Mouse (Mus musculus) myocyte (in vitro differentiated cells): Measurements from ENCODE around the gene Pafah1b2. TPM values are rescaled to one million over a fixed set of nuclear protein-coding genes. Genes with fewer than 3 reads are reported as not detected.

Experiments used
- H3K27me3 ChIP-seq: one replicate; pipeline ENCODE4 v1.6.1; 2011; ENCODE audit not compliant: control insufficient read depth, insufficient read depth, insufficient read length
- H3K36me3 ChIP-seq: one replicate; pipeline ENCODE4 v1.6.1; 2011; ENCODE audit not compliant: control insufficient read depth, insufficient read depth
- H3K4me2 ChIP-seq: one replicate; pipeline ENCODE4 v1.6.1; 2011; ENCODE audit warnings: low read depth, control low read depth
- H3K4me3 ChIP-seq: one replicate; pipeline ENCODE4 v1.5.1; 2011; ENCODE audit warnings: mild to moderate bottlenecking, control low read depth, moderate library complexity
- H3K79me2 ChIP-seq: one replicate; pipeline ENCODE4 v1.6.1; 2011; ENCODE audit not compliant: control insufficient read depth, insufficient read depth
- H3ac ChIP-seq: one replicate; pipeline ENCODE4 v1.6.1; 2011; ENCODE audit not compliant: control insufficient read depth, insufficient read length
- CEBPB ChIP-seq: IDR thresholded peaks from 2 replicates; pipeline ENCODE4 v1.6.1; 2011; ENCODE audit warnings: mild to moderate bottlenecking, moderate library complexity; ENCODE audit not compliant: poor library complexity, insufficient read depth, severe bottlenecking
- E2F4 ChIP-seq: IDR thresholded peaks from one replicate; pipeline ENCODE4 v1.6.1; 2011; ENCODE audit warnings: mild to moderate bottlenecking, control low read depth, moderate library complexity; ENCODE audit not compliant: insufficient read depth
- MAX ChIP-seq: IDR thresholded peaks from one replicate; pipeline ENCODE4 v1.6.1; 2011; ENCODE audit warnings: low read depth, mild to moderate bottlenecking, control low read depth
- MYOD1 ChIP-seq, 3 experiments: IDR thresholded peaks; one replicate each; pipeline ENCODE4 v1.6.1; 2011; ENCODE audit warnings: control low read depth in 2 of 3, low read depth in 2 of 3, mild to moderate bottlenecking in 2 of 3, moderate library complexity in 1 of 3; ENCODE audit not compliant: insufficient read length in 2 of 3, control insufficient read depth in 1 of 3
- MYOG ChIP-seq, 3 experiments: IDR thresholded peaks; one replicate each; pipeline ENCODE4 v1.6.1; 2011; ENCODE audit warnings: control low read depth in 2 of 3, low read depth in 2 of 3, mild to moderate bottlenecking in 2 of 3; ENCODE audit not compliant: insufficient read length in 2 of 3, control insufficient read depth in 1 of 3, insufficient read depth in 1 of 3
- POLR2A ChIP-seq: IDR thresholded peaks from one replicate; pipeline ENCODE4 v1.6.1; 2011; ENCODE audit warnings: low read depth, mild to moderate bottlenecking, control low read depth, moderate library complexity; ENCODE audit not compliant: insufficient read length
- POLR2AphosphoS2 ChIP-seq: IDR thresholded peaks from one replicate; pipeline ENCODE4 v1.6.1; 2011; ENCODE audit warnings: low read depth, control low read depth; ENCODE audit not compliant: insufficient read length
- REST ChIP-seq: IDR thresholded peaks from one replicate; pipeline ENCODE4 v1.6.1; 2011; ENCODE audit warnings: mild to moderate bottlenecking, control low read depth, moderate library complexity; ENCODE audit not compliant: insufficient read depth, insufficient read length
- SRF ChIP-seq: IDR thresholded peaks from one replicate; pipeline ENCODE4 v1.6.1; 2011; ENCODE audit warnings: low read depth; ENCODE audit not compliant: control insufficient read depth, insufficient read length
- TCF12 ChIP-seq: IDR thresholded peaks from one replicate; pipeline ENCODE4 v1.6.1; 2011; ENCODE audit warnings: mild to moderate bottlenecking, control low read depth; ENCODE audit not compliant: poor library complexity, insufficient read depth, severe bottlenecking
- TCF3 ChIP-seq: IDR thresholded peaks from one replicate; pipeline ENCODE4 v1.6.1; 2011; ENCODE audit warnings: low read depth, control low read depth; ENCODE audit not compliant: insufficient read length
- USF1 ChIP-seq: IDR thresholded peaks from one replicate; pipeline ENCODE4 v1.6.1; 2011; ENCODE audit warnings: low read depth, mild to moderate bottlenecking, control low read depth, moderate library complexity
- polyA plus RNA-seq: library from polyadenylated mRNA; unstranded; fragments of >200 nt; fragmentation: generic; extraction: Trizol; gene quantifications from one replicate; pipeline ENCODE4 v1.2.1, GENCODE M21; 2012; ENCODE audit warnings: missing spikeins

Pafah1b2 gene
- polyA plus RNA-seq, 1 experiment = 86.8 TPM

DNA sequence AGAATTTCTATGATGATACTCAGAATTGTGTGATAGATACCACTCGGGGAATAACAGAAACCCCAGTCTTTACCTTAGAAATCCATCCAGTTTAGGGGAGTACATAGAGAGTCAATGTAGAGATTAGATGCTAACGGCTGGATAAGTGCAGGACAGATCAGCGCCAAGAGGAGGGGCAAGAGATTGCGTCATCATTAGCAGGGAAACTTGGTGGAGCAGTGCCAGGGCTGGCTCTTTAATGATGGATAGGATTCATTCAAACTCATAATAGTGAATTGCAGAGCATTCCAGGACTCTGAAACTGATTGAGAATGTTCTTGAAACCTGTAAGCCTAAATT, 27.3 kb downstream of the Pafah1b2 start:
- H3K27me3 ChIP-seq = no peaks in the 10 kb centered on the region
- TF ChIP-seq CEBPB = peak; percentile 96
- TF ChIP-seq USF1 = no peak
- TF ChIP-seq MYOG (IDR thresholded peaks at IDR 0.05; ENCODE audit: control insufficient read depth in 1 of 3, insufficient read depth in 1 of 3, insufficient read length in 2 of 3, low read depth in 2 of 3) = no peak
- no peak for TF ChIP-seq POLR2A
- H3ac ChIP-seq = peak overlapping the region; percentile 68
- H3K4me3 ChIP-seq = peak overlapping the region; percentile 83
- no peaks in the 10 kb centered on the region for H3K36me3 ChIP-seq
- peak overlapping the region; percentile 91 for H3K4me2 ChIP-seq
- peaks cover 49% of the 10 kb centered on the region for H3K79me2 ChIP-seq

- H3K36me3 ChIP-seq = no peaks in the 10 kb centered on the region
- peaks cover 55% of the 10 kb centered on the region for H3K79me2 ChIP-seq
- TF ChIP-seq POLR2AphosphoS2 (peak; percentile 85), MYOD1 (IDR thresholded peaks at IDR 0.05; ENCODE audit: control insufficient read depth in 1 of 3, insufficient read length in 2 of 3, low read depth in 2 of 3) (peak in 1 of 3 experiments; percentile 16), E2F4 (no peak), POLR2A (peak; percentile 93), USF1 (no peak), TCF3 (no peak), CEBPB (no peak), MAX (no peak), MYOG (IDR thresholded peaks at IDR 0.05; ENCODE audit: control insufficient read depth in 1 of 3, insufficient read depth in 1 of 3, insufficient read length in 2 of 3, low read depth in 2 of 3) (peak in 2 of 3 experiments; percentile 32 to 55)
- H3K27me3 ChIP-seq = no peaks in the 10 kb centered on the region
- peak overlapping the region; percentile 91 for H3K4me2 ChIP-seq
- peak overlapping the region; percentile 83 for H3K4me3 ChIP-seq
- peak overlapping the region; percentile 68 for H3ac ChIP-seq
Observed at GRCm38 (mm10) chr9:45984409-45985228, 27.9 kb downstream of the Pafah1b2 start.

DNA sequence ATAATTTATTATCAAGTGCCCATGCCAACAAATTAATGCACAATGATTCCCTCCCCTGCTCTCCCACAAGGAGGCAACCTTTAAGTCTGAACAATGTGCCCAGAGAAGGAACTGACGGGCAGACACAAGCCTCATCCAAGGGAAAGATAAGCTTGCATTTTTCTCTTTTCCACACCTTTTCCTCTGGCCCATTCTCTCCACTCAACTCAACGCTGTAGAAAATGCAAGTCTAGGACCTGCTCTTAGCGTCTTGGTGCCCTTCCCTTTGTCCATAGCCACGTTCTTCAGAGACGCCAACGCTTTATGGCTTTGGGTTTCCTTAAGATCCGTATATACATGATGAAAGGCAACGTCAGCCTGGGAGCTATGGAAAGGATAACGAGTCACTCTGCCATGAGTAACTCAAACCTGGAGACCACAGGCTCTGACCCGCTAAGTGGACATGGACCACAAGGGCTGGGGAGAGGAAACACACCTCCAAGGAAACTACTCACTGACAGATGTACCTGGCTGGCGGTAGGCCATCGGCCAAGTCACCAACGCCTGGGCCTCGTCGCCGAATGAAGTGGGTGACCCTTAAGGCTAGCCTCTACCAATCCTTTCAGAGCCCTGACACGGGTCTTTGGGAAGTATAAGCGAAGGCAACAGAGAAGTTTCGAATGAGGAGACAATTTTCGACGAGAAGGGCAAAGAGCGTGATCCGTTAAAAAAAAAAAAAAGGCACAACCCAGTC, 28.6 kb downstream of the Pafah1b2 start:
- Histone ChIP-seq H3K27me3 (no peaks in the 10 kb centered on the region), H3K36me3 (no peaks in the 10 kb centered on the region), H3K79me2 (peaks cover 62% of the 10 kb centered on the region), H3K4me2 (peak overlapping the region; percentile 89), H3K4me3 (peak overlapping the region; percentile 83), H3ac (peak overlapping the region; percentile 68)
- TF ChIP-seq TCF3 (no peak), POLR2AphosphoS2 (no peak), E2F4 (no peak), POLR2A (no peak), MAX (no peak), CEBPB (no peak), USF1 (no peak), TCF12 (no peak)

GRCm38 (mm10) chr9:45981331-45981730, 31.2 kb downstream of the Pafah1b2 start:
- Histone ChIP-seq H3K36me3 (peaks cover 6% of the 10 kb centered on the region), H3ac (no peak overlapping the region), H3K79me2 (peaks cover 88% of the 10 kb centered on the region), H3K4me2 (no peak overlapping the region), H3K27me3 (no peaks in the 10 kb centered on the region), H3K4me3 (no peak overlapping the region)
- TF ChIP-seq MAX (no peak), E2F4 (no peak), TCF3 (no peak), USF1 (no peak), TCF12 (no peak), SRF (no peak), MYOG (IDR thresholded peaks at IDR 0.05; ENCODE audit: control insufficient read depth in 1 of 3, insufficient read depth in 1 of 3, insufficient read length in 2 of 3, low read depth in 2 of 3) (no peak), REST (no peak), MYOD1 (IDR thresholded peaks at IDR 0.05; ENCODE audit: control insufficient read depth in 1 of 3, insufficient read length in 2 of 3, low read depth in 2 of 3) (no peak), CEBPB (no peak), POLR2AphosphoS2 (no peak)

DNA sequence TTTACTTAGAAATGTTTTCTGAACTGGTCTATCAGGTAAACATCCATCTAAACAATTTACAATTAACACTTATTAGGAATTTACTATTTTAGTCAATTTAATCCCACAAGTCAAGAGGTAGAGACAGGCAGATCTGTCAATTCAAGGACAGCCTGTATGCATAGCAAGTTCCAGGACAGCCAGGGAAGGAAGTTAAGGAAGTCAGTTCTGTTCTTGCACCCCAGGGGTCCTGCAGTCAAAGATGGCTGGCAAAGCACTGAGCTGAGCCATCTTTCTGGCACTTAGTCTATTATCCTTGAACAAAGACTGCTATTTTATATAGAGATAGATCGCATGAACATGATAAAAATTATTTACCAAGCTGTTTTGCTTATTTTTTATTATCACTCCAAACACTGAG, 31.9 kb downstream of the Pafah1b2 start:
- Histone ChIP-seq H3K4me3 (no peak overlapping the region), H3ac (no peak overlapping the region), H3K79me2 (peaks cover 94% of the 10 kb centered on the region), H3K4me2 (no peak overlapping the region), H3K36me3 (peaks cover 12% of the 10 kb centered on the region), H3K27me3 (no peaks in the 10 kb centered on the region)
- TF ChIP-seq USF1 (no peak), TCF12 (no peak), TCF3 (no peak), E2F4 (no peak), REST (no peak), POLR2AphosphoS2 (no peak), MAX (no peak), MYOG (IDR thresholded peaks at IDR 0.05; ENCODE audit: control insufficient read depth in 1 of 3, insufficient read depth in 1 of 3, insufficient read length in 2 of 3, low read depth in 2 of 3) (no peak), CEBPB (no peak), SRF (no peak), MYOD1 (IDR thresholded peaks at IDR 0.05; ENCODE audit: control insufficient read depth in 1 of 3, insufficient read length in 2 of 3, low read depth in 2 of 3) (no peak), POLR2A (no peak)
